Mouse (Mus musculus): ENCODE data around the gene Nagk. TPM values are rescaled to one million over a fixed set of nuclear protein-coding genes. Genes with fewer than 3 reads are reported as not detected.

The Nagk gene
- polyA plus RNA-seq, 1 experiment from 2014 or later: 112 TPM

Other genes with a start within 250 kb of the Nagk start
- 61.0 and 70.1 TPM in 2 replicates for gene Stambp, start 222.3 kb upstream of the Nagk start, polyA plus RNA-seq (2014; fragmentation: Nextera tagmentation; extraction: Ambion mirVana)
- gene Clec4f, start 138.8 kb upstream of the Nagk start, polyA plus RNA-seq (2014; fragmentation: Nextera tagmentation; extraction: Ambion mirVana): 0.08 TPM in 1 of 2 replicates, not detected in the other
- gene Cd207, start 117.1 kb upstream of the Nagk start, polyA plus RNA-seq (2014; fragmentation: Nextera tagmentation; extraction: Ambion mirVana): not detected in 2 replicates
- gene Vax2, start 83.7 kb upstream of the Nagk start, polyA plus RNA-seq (2014; fragmentation: Nextera tagmentation; extraction: Ambion mirVana): not detected in 2 replicates
- not detected in 2 replicates for gene Atp6v1b1, start 52.0 kb upstream of the Nagk start, polyA plus RNA-seq (2014; fragmentation: Nextera tagmentation; extraction: Ambion mirVana)
- 0.24 and 0.27 TPM in 2 replicates for gene Ankrd53, start 32.3 kb upstream of the Nagk start, polyA plus RNA-seq (2014; fragmentation: Nextera tagmentation; extraction: Ambion mirVana)
- 44.8 and 54.2 TPM in 2 replicates for gene Tex261, start 19.2 kb upstream of the Nagk start, polyA plus RNA-seq (2014; fragmentation: Nextera tagmentation; extraction: Ambion mirVana)
- gene Paip2b, start 36.8 kb downstream of the Nagk start, polyA plus RNA-seq (2014; fragmentation: Nextera tagmentation; extraction: Ambion mirVana): 26.0 and 29.7 TPM in 2 replicates
- gene Zfp638, start 72.1 kb downstream of the Nagk start, polyA plus RNA-seq (2014; fragmentation: Nextera tagmentation; extraction: Ambion mirVana): 104 and 118 TPM in 2 replicates
- gene Dysf, start 213.6 kb downstream of the Nagk start, polyA plus RNA-seq (2014; fragmentation: Nextera tagmentation; extraction: Ambion mirVana): 2.1 and 5.4 TPM in 2 replicates

Data from neural tube, embryonic 14.5 days (tissue).